9 mouse cellular contexts compared by ENCODE assay signal in genomic region chr12:86679991-86680491, GRCm38 (mm10). TPM values are rescaled to one million over a fixed set of nuclear protein-coding genes. Genes with fewer than 3 reads are reported as not detected.
DNase-seq lines count a peak whose midpoint lies in the region; ATAC-seq and TF ChIP-seq lines count a peak whose summit lies in the region.
"Had no signal": no experiment of that assay in that cellular context is flagged by ENCODE, and none has a peak within 500 bp of the region (broad histone marks: within the 10 kb centered on the region; RNA-seq: fewer than 3 reads in every experiment).

No protein-coding gene starts in this region.

- H3K4me1 ChIP-seq in forebrain, embryonic 14.5 days (ENCODE audit: control insufficient read depth, insufficient read depth, low read length), result peaks cover 24% of the 10 kb centered on the region
- H3K4me1 ChIP-seq in limb, embryonic 13.5 days, result peaks cover 33% of the 10 kb centered on the region
- H3K4me1 ChIP-seq in olfactory bulb, adult 2 months (ENCODE audit: control insufficient read depth, insufficient read depth, low read length), result peaks cover 30% of the 10 kb centered on the region

- TF ChIP-seq CTCF in left cerebral cortex, adult 2 months (IDR thresholded peaks at IDR 0.05), result no peak
- no peak for TF ChIP-seq CTCF in olfactory bulb, adult 2 months (IDR thresholded peaks at IDR 0.05; ENCODE audit: insufficient read depth, low read depth, low read length)

- no peaks in the 10 kb centered on the region for H3K9me3 ChIP-seq in forebrain, embryonic 14.5 days (replicated peaks; ENCODE audit: control insufficient read depth, low read length)
- no peaks in the 10 kb centered on the region for H3K9me3 ChIP-seq in limb, embryonic 13.5 days

- peak overlapping the region; percentile 56 for H3K4me2 ChIP-seq in forebrain, embryonic 14.5 days (ENCODE audit: low read length)
- peak overlapping the region; percentile 96 for H3K4me2 ChIP-seq in limb, embryonic 13.5 days (replicated peaks)

- 0 out of 2 replicates have a peak, but pooled peaks have one; percentile 31 for TF ChIP-seq POLR2A in olfactory bulb, adult 2 months (IDR thresholded peaks at IDR 0.05; ENCODE audit: insufficient read depth, low read depth, low read length)

- intact Hi-C loops in left cerebral cortex, adult 2 months (cut with DNase I), result loop anchor here (2.0 kb wide), 1 partner anchor 19 kb away; no protein-coding TSS in a partner anchor
- intact Hi-C loops in gastrocnemius, postnatal 14 days (cut with DNase I; ENCODE audit: low total_unique reads), result no loop called here

- peaks cover 15% of the 10 kb centered on the region for H3K36me3 ChIP-seq in forebrain, embryonic 14.5 days (ENCODE audit: control insufficient read depth, insufficient read depth, low read length)
- H3K36me3 ChIP-seq in limb, embryonic 13.5 days, result peaks cover 12% of the 10 kb centered on the region

- DNase-seq in left cerebral cortex, adult 2 months (ENCODE audit: extremely low spot score in 1 of 2, low spot score in 2 of 2), result no peak
- no peak for DNase-seq in left cerebral cortex, adult 11 months (ENCODE audit: low spot score)
- DNase-seq in forebrain, embryonic 14.5 days (ENCODE audit: low spot score), result no peak
- DNase-seq in ovary, adult 18-20 months (ENCODE audit: low spot score), result no peak
- no peak for DNase-seq in gastrocnemius, postnatal 14 days

- 0 out of 2 replicates have a peak, but pooled peaks have one; percentile 4 for ATAC-seq in forebrain, embryonic 14.5 days
- no peak for ATAC-seq in limb, embryonic 13.5 days (ENCODE audit: low FRiP score, low read depth)

- H3K4me3 ChIP-seq in left cerebral cortex, adult 2 months, result peak overlapping the region; percentile 100
- peak overlapping the region; percentile 96 for H3K4me3 ChIP-seq in forebrain, embryonic 14.5 days (ENCODE audit: low read depth, low read length)
- peak overlapping the region; percentile 85 for H3K4me3 ChIP-seq in limb, embryonic 13.5 days
- peak overlapping the region; percentile 78 for H3K4me3 ChIP-seq in olfactory bulb, adult 2 months (ENCODE audit: insufficient read depth, low read depth, low read length)

- peak overlapping the region; percentile 99 for H3K9ac ChIP-seq in forebrain, embryonic 14.5 days (ENCODE audit: low read length)
- H3K9ac ChIP-seq in limb, embryonic 13.5 days, result peak overlapping the region; percentile 86

- no peaks in the 10 kb centered on the region for H3K27me3 ChIP-seq in forebrain, embryonic 14.5 days (replicated peaks; ENCODE audit: control insufficient read depth, insufficient read depth, low read length)
- H3K27me3 ChIP-seq in limb, embryonic 13.5 days, result peaks cover 3% of the 10 kb centered on the region; the same call in 1 of the 2 replicates

- H3K27ac ChIP-seq in left cerebral cortex, adult 2 months, result peak overlapping the region; percentile 94
- peak overlapping the region; percentile 96 for H3K27ac ChIP-seq in forebrain, embryonic 14.5 days (ENCODE audit: low read depth, low read length)
- peak overlapping the region; percentile 22; the same call in 1 of the 2 replicates for H3K27ac ChIP-seq in limb, embryonic 13.5 days
- peak overlapping the region; percentile 85 for H3K27ac ChIP-seq in olfactory bulb, adult 2 months (ENCODE audit: insufficient read depth, low read depth, low read length)

- 23% methylated on average over 12 of the region's 12 CpGs for WGBS in forebrain, embryonic 14.5 days
- 29% methylated on average over 12 of the region's 12 CpGs for WGBS in limb, embryonic 13.5 days
- WGBS in olfactory bulb, adult 2 months, result 6% methylated on average over 12 of the region's 12 CpGs

RNA-seq across cellular contexts. Expression of gene Vash1, which starts 1.5 kb away (rescaled TPM):
- total RNA-seq in left cerebral cortex, adult 2 months (2021), result 10 to 100 TPM; 34.6 to 36.6 TPM
- polyA plus RNA-seq in forebrain, embryonic 14.5 days (2014; fragmentation: Nextera tagmentation; extraction: Ambion mirVana), result 25.2 and 31.7 TPM in 2 replicates
- polyA plus RNA-seq in limb, embryonic 13.5 days (2015; fragmentation: Nextera tagmentation; extraction: Ambion mirVana), result 13.2 and 13.9 TPM in 2 replicates
- not detected in 2 replicates for polyA plus RNA-seq in olfactory bulb, adult 2 months (2012; ENCODE audit: insufficient read depth, insufficient read length, low replicate concordance, missing spikeins)
- total RNA-seq in gastrocnemius, postnatal 14 days (2021), result 10 to 100 TPM; 16.2 to 23.0 TPM
- polyA plus RNA-seq: erythroblast, embryonic 14.5 days had no signal

RNA-seq across cellular contexts. Expression of gene Angel1, which starts 46.2 kb away (rescaled TPM):
- total RNA-seq in left cerebral cortex, adult 2 months (2021), result 1 to 10 TPM; 6.5 TPM
- 7.6 and 9.1 TPM in 2 replicates for polyA plus RNA-seq in forebrain, embryonic 14.5 days (2014; fragmentation: Nextera tagmentation; extraction: Ambion mirVana)
- 10.6 and 11.0 TPM in 2 replicates for polyA plus RNA-seq in limb, embryonic 13.5 days (2015; fragmentation: Nextera tagmentation; extraction: Ambion mirVana)
- not detected in 2 replicates for polyA plus RNA-seq in olfactory bulb, adult 2 months (2012; ENCODE audit: insufficient read depth, insufficient read length, low replicate concordance, missing spikeins)
- total RNA-seq in gastrocnemius, postnatal 14 days (2021), result 1 to 10 TPM; 4.6 to 4.7 TPM

RNA-seq across cellular contexts. Expression of gene Lrrc74a, which starts 54.1 kb away (rescaled TPM):
- not detected for total RNA-seq in left cerebral cortex, adult 2 months (2021)
- not detected in 2 replicates for polyA plus RNA-seq in forebrain, embryonic 14.5 days (2014; fragmentation: Nextera tagmentation; extraction: Ambion mirVana)
- polyA plus RNA-seq in limb, embryonic 13.5 days (2015; fragmentation: Nextera tagmentation; extraction: Ambion mirVana), result not detected in 2 replicates
- polyA plus RNA-seq in olfactory bulb, adult 2 months (2012; ENCODE audit: insufficient read depth, insufficient read length, low replicate concordance, missing spikeins), result not detected in 2 replicates
- not detected for total RNA-seq in gastrocnemius, postnatal 14 days (2021)
- total RNA-seq: megakaryocyte progenitor cell, adult 5-6 weeks had no signal
- polyA plus RNA-seq: erythroblast, embryonic 14.5 days had no signal

Comparison
In these comparisons a context has a peak if more than half of its experiments do, and no peak if none do; other contexts are left out.
1. H3K27ac ChIP-seq: peak in every context shown above with its lines; median percentile 96 in forebrain, embryonic 14.5 days; 94 in left cerebral cortex, adult 2 months; 85 in olfactory bulb, adult 2 months; 22 in limb, embryonic 13.5 days.
2. RNA of gene Vash1, which starts 1.5 kb away (polyA plus RNA-seq): 25.2 to 31.7 TPM in forebrain, embryonic 14.5 days and 13.2 to 13.9 TPM in limb, embryonic 13.5 days; not detected in olfactory bulb, adult 2 months; every median in the first group is over 10 times any median in the second.
3. Peak in every context shown above with its lines, with median percentiles within 50 percentile points of each other: H3K4me3 ChIP-seq.